20 mouse cellular contexts compared by ENCODE assay signal in genomic region chr9:59219277-59219676, GRCm38 (mm10).
"Had no signal": no experiment of that assay in that cellular context is flagged by ENCODE, and none has a peak within 500 bp of the region (broad histone marks: within the 10 kb centered on the region; RNA-seq: fewer than 3 reads in every experiment).

No protein-coding gene starts in this region.

- H3K36me3 ChIP-seq: limb, embryonic 12.5 days; limb, embryonic 15.5 days; midbrain, embryonic 12.5 days; midbrain, embryonic 15.5 days; neural tube, embryonic 13.5 days; stomach, embryonic 15.5 days had no signal

- H3K4me1 ChIP-seq: limb, embryonic 12.5 days; limb, embryonic 15.5 days; midbrain, embryonic 12.5 days; midbrain, embryonic 15.5 days; neural tube, embryonic 13.5 days; stomach, embryonic 15.5 days had no signal

- H3K4me2 ChIP-seq: limb, embryonic 12.5 days; limb, embryonic 15.5 days; liver, embryonic 11.5 days; lung, embryonic 14.5 days; midbrain, embryonic 12.5 days; midbrain, embryonic 15.5 days; neural tube, embryonic 13.5 days; stomach, embryonic 15.5 days had no signal

- H3K4me3 ChIP-seq: layer of hippocampus, adult 2 months; limb, embryonic 12.5 days; limb, embryonic 15.5 days; midbrain, embryonic 12.5 days; midbrain, embryonic 15.5 days; neural tube, embryonic 13.5 days; stomach, embryonic 15.5 days had no signal

- DNase-seq: kidney, adult 2 months; kidney, postnatal 25 days; layer of hippocampus, adult 9-11 months; left cerebral cortex, postnatal 4 days; liver, postnatal 0 days; lung, embryonic 14.5 days; retina, postnatal 1 day; thymus, postnatal 4 days had no signal

- H3K9me3 ChIP-seq: limb, embryonic 12.5 days; limb, embryonic 15.5 days; midbrain, embryonic 12.5 days; midbrain, embryonic 15.5 days; neural tube, embryonic 13.5 days; stomach, embryonic 15.5 days had no signal

- H3K27me3 ChIP-seq: limb, embryonic 12.5 days; limb, embryonic 15.5 days; midbrain, embryonic 12.5 days; midbrain, embryonic 15.5 days; neural tube, embryonic 13.5 days; stomach, embryonic 15.5 days had no signal

- ATAC-seq: liver, postnatal 0 days; lung, postnatal 0 days; midbrain, embryonic 15.5 days had no signal

- H3K9ac ChIP-seq: limb, embryonic 12.5 days; limb, embryonic 15.5 days; liver, embryonic 14.5 days; liver, postnatal 0 days; lung, embryonic 14.5 days; midbrain, embryonic 12.5 days; midbrain, embryonic 15.5 days; neural tube, embryonic 13.5 days; stomach, embryonic 15.5 days had no signal

- H3K27ac ChIP-seq: kidney, postnatal 0 days; layer of hippocampus, adult 2 months; limb, embryonic 12.5 days; limb, embryonic 15.5 days; liver, embryonic 14.5 days; macrophage; midbrain, embryonic 12.5 days; midbrain, embryonic 15.5 days; neural tube, embryonic 13.5 days; stomach, embryonic 15.5 days had no signal
